Mouse (Mus musculus): Measurements from ENCODE around the gene Vwa2. TPM values are rescaled to one million over a fixed set of nuclear protein-coding genes. Genes with fewer than 3 reads are reported as not detected.

The Vwa2 gene
- polyA plus RNA-seq, 1 experiment = 0.54 TPM

GRCm38 (mm10) chr19:56959057-56959456 lies 85.0 kb downstream of the Vwa2 start:
- Histone ChIP-seq H3K27me3 (ENCODE audit: control insufficient read depth, insufficient read depth, low read length) (no peaks in the 10 kb centered on the region), H3K36me3 (ENCODE audit: control insufficient read depth, insufficient read depth, low read length) (no peaks in the 10 kb centered on the region), H3K4me1 (replicated peaks; ENCODE audit: control insufficient read depth, insufficient read depth, low read length) (peaks cover 3% of the 10 kb centered on the region; the same call in 1 of the 2 replicates), H3K27ac (ENCODE audit: control insufficient read depth, insufficient read depth, low read length) (no peak overlapping the region), H3K4me3 (ENCODE audit: control insufficient read depth, insufficient read depth, low read length) (no peak overlapping the region)
- no peak for DNase-seq
- TF ChIP-seq CTCF (IDR thresholded peaks at IDR 0.05; ENCODE audit: borderline replicate concordance, control insufficient read depth, extremely low read depth, insufficient read depth, low read length, poor library complexity) (no peak), POLR2A (IDR thresholded peaks at IDR 0.05; ENCODE audit: control insufficient read depth, extremely low read depth, insufficient read depth, low read length, poor library complexity) (no peak)
- 80% methylated on average over 2 of the region's 2 CpGs for WGBS

DNA sequence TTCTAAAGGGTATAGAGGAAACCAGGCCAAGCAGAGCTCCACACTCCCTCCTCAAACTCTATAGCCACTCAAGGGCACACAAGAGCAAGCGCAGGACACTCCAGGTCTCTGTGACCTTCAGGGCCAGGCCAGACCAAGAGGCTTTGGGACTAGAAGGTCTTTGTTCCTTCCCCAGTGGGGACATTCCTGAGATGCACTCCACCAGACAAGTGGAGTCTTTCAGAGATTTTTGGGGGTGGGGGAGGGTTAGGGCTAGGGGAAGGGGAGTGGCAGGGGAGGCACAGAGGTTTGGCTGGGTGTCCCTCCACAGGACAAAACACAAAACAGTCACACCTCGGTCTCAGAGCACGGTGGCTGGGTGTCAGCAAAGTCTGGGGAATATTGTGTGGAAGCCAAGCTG lies 85.6 kb downstream of the Vwa2 start:
- no peak for DNase-seq
- no peaks in the 10 kb centered on the region for H3K27me3 ChIP-seq (ENCODE audit: control insufficient read depth, insufficient read depth, low read length)
- 97% methylated on average over 3 of the region's 3 CpGs for WGBS

More for the DNA sequence above, 85.6 kb downstream of the Vwa2 start:
- Histone ChIP-seq H3K36me3 (ENCODE audit: control insufficient read depth, insufficient read depth, low read length) (no peaks in the 10 kb centered on the region), H3K4me3 (ENCODE audit: control insufficient read depth, insufficient read depth, low read length) (no peak overlapping the region), H3K4me1 (replicated peaks; ENCODE audit: control insufficient read depth, insufficient read depth, low read length) (peaks cover 4% of the 10 kb centered on the region; the same call in 1 of the 2 replicates), H3K27ac (ENCODE audit: control insufficient read depth, insufficient read depth, low read length) (no peak overlapping the region)
- TF ChIP-seq CTCF (IDR thresholded peaks at IDR 0.05; ENCODE audit: borderline replicate concordance, control insufficient read depth, extremely low read depth, insufficient read depth, low read length, poor library complexity) = no peak
- no peak for TF ChIP-seq POLR2A (IDR thresholded peaks at IDR 0.05; ENCODE audit: control insufficient read depth, extremely low read depth, insufficient read depth, low read length, poor library complexity)

Other genes starting within 250 kb of the Vwa2 start
- gene Adrb1, start 152.1 kb upstream of the Vwa2 start, polyA plus RNA-seq (2012; rRNA removed) = 6.6 and 6.9 TPM in 2 replicates
- 5.7 and 5.9 TPM in 2 replicates for gene Ccdc186, start 52.1 kb upstream of the Vwa2 start, polyA plus RNA-seq (2012; rRNA removed)
- gene Tdrd1, start 48.0 kb upstream of the Vwa2 start, polyA plus RNA-seq (2012; rRNA removed) = 0.09 and 0.10 TPM in 2 replicates
- 4.7 and 5.9 TPM in 2 replicates for gene Afap1l2, start 134.0 kb downstream of the Vwa2 start, polyA plus RNA-seq (2012; rRNA removed)

Data from thymus, adult 2 months (tissue).